Comparison of ENCODE assay signal across 7 mouse cellular contexts in genomic region chr17:24935666-24936065, GRCm38 (mm10). TPM values are rescaled to one million over a fixed set of nuclear protein-coding genes. Genes with fewer than 3 reads are reported as not detected.
DNase-seq lines count a peak whose midpoint lies in the region; ATAC-seq and TF ChIP-seq lines count a peak whose summit lies in the region.

No protein-coding gene starts in this region.

- no peaks in the 10 kb centered on the region for H3K27me3 ChIP-seq in lung, postnatal 0 days (replicated peaks; ENCODE audit: insufficient read depth, low read length)
- no peaks in the 10 kb centered on the region for H3K27me3 ChIP-seq in forebrain, embryonic 10.5 days (ENCODE audit: poor library complexity, severe bottlenecking)
- H3K27me3 ChIP-seq in limb, embryonic 13.5 days: no peaks in the 10 kb centered on the region
- no peaks in the 10 kb centered on the region for H3K27me3 ChIP-seq in stomach, embryonic 15.5 days (replicated peaks)

- ATAC-seq in lung, postnatal 0 days: no peak
- no peak for ATAC-seq in limb, embryonic 13.5 days (ENCODE audit: low FRiP score, low read depth)
- no peak for ATAC-seq in stomach, embryonic 15.5 days (ENCODE audit: insufficient read depth, low FRiP score, low read depth)

- H3K27ac ChIP-seq in lung, postnatal 0 days (ENCODE audit: low read length): no peak overlapping the region
- H3K27ac ChIP-seq in forebrain, embryonic 10.5 days: no peak overlapping the region
- H3K27ac ChIP-seq in limb, embryonic 13.5 days: no peak overlapping the region
- no peak overlapping the region for H3K27ac ChIP-seq in stomach, embryonic 15.5 days

- no peaks in the 10 kb centered on the region for H3K9me3 ChIP-seq in lung, postnatal 0 days (ENCODE audit: low read length)
- H3K9me3 ChIP-seq in forebrain, embryonic 10.5 days: no peaks in the 10 kb centered on the region
- no peaks in the 10 kb centered on the region for H3K9me3 ChIP-seq in limb, embryonic 13.5 days
- H3K9me3 ChIP-seq in stomach, embryonic 15.5 days: no peaks in the 10 kb centered on the region

- peaks cover 9% of the 10 kb centered on the region for H3K4me1 ChIP-seq in lung, postnatal 0 days (ENCODE audit: insufficient read depth, low read depth, low read length)
- peaks cover 21% of the 10 kb centered on the region for H3K4me1 ChIP-seq in forebrain, embryonic 10.5 days
- peaks cover 28% of the 10 kb centered on the region for H3K4me1 ChIP-seq in limb, embryonic 13.5 days
- peaks cover 15% of the 10 kb centered on the region for H3K4me1 ChIP-seq in stomach, embryonic 15.5 days

- no peak for TF ChIP-seq CTCF in lung, postnatal 0 days (IDR thresholded peaks at IDR 0.05)

- H3K9ac ChIP-seq in lung, postnatal 0 days (replicated peaks; ENCODE audit: low read depth): peak overlapping the region; percentile 79
- H3K9ac ChIP-seq in limb, embryonic 13.5 days: peak overlapping the region; percentile 92
- peak overlapping the region; percentile 7; the same call in 1 of the 2 replicates for H3K9ac ChIP-seq in stomach, embryonic 15.5 days

- H3K4me3 ChIP-seq in lung, postnatal 0 days (ENCODE audit: low read depth, low read length): peak overlapping the region; percentile 68
- peak overlapping the region; percentile 96 for H3K4me3 ChIP-seq in forebrain, embryonic 10.5 days
- peak overlapping the region; percentile 97 for H3K4me3 ChIP-seq in limb, embryonic 13.5 days
- H3K4me3 ChIP-seq in stomach, embryonic 15.5 days (replicated peaks): peak overlapping the region; percentile 68

- no peak for TF ChIP-seq EP300 in lung, postnatal 0 days (IDR thresholded peaks at IDR 0.05)

- DNase-seq in lung, postnatal 0 days (ENCODE audit: low spot score): no peak
- DNase-seq in lung, postnatal 25 days (ENCODE audit: low spot score): no peak
- DNase-seq in forebrain, embryonic 10.5 days (ENCODE audit: extremely low spot score, low spot score): no peak
- DNase-seq in thymus, postnatal 10 days (ENCODE audit: low spot score in 2 of 2): no peak
- no peak for DNase-seq in urinary bladder, adult 18-20 months (ENCODE audit: low spot score in 2 of 2)

- no peaks in the 10 kb centered on the region for H3K36me3 ChIP-seq in lung, postnatal 0 days (ENCODE audit: insufficient read depth, low read length)
- peaks cover 31% of the 10 kb centered on the region for H3K36me3 ChIP-seq in forebrain, embryonic 10.5 days (replicated peaks)
- peaks cover 24% of the 10 kb centered on the region for H3K36me3 ChIP-seq in limb, embryonic 13.5 days
- no peaks in the 10 kb centered on the region for H3K36me3 ChIP-seq in stomach, embryonic 15.5 days

- H3K4me2 ChIP-seq in lung, postnatal 0 days (replicated peaks; ENCODE audit: low read depth, low read length): peak overlapping the region; percentile 82
- H3K4me2 ChIP-seq in limb, embryonic 13.5 days (replicated peaks): peak overlapping the region; percentile 77
- peak overlapping the region; percentile 83 for H3K4me2 ChIP-seq in stomach, embryonic 15.5 days

RNA-seq across cellular contexts. Expression of gene Mapk8ip3, which starts 1.1 kb away (rescaled TPM):
- polyA plus RNA-seq in lung, postnatal 0 days (2015; fragmentation: Nextera tagmentation; extraction: Ambion mirVana): 9.7 and 11.1 TPM in 2 replicates
- 36.2 and 37.3 TPM in 2 replicates for polyA plus RNA-seq in forebrain, embryonic 10.5 days (2016; fragmentation: Nextera tagmentation; extraction: Ambion mirVana)
- 42.7 and 45.2 TPM in 2 replicates for polyA plus RNA-seq in limb, embryonic 13.5 days (2015; fragmentation: Nextera tagmentation; extraction: Ambion mirVana)
- polyA plus RNA-seq in stomach, embryonic 15.5 days (2015; fragmentation: Nextera tagmentation; extraction: Ambion mirVana): 29.2 and 31.3 TPM in 2 replicates

RNA-seq across cellular contexts. Expression of gene Jpt2, which starts 24.8 kb away (rescaled TPM):
- polyA plus RNA-seq in lung, postnatal 0 days (2015; fragmentation: Nextera tagmentation; extraction: Ambion mirVana): 21.9 and 27.1 TPM in 2 replicates
- 502 and 521 TPM in 2 replicates for polyA plus RNA-seq in forebrain, embryonic 10.5 days (2016; fragmentation: Nextera tagmentation; extraction: Ambion mirVana)
- polyA plus RNA-seq in limb, embryonic 13.5 days (2015; fragmentation: Nextera tagmentation; extraction: Ambion mirVana): 224 and 236 TPM in 2 replicates
- polyA plus RNA-seq in stomach, embryonic 15.5 days (2015; fragmentation: Nextera tagmentation; extraction: Ambion mirVana): 183 and 204 TPM in 2 replicates

RNA-seq across cellular contexts. Expression of gene Nme3, which starts 39.4 kb away (rescaled TPM):
- polyA plus RNA-seq in lung, postnatal 0 days (2015; fragmentation: Nextera tagmentation; extraction: Ambion mirVana): 44.3 and 44.7 TPM in 2 replicates
- polyA plus RNA-seq in forebrain, embryonic 10.5 days (2016; fragmentation: Nextera tagmentation; extraction: Ambion mirVana): 50.1 and 51.8 TPM in 2 replicates
- 35.5 and 38.2 TPM in 2 replicates for polyA plus RNA-seq in limb, embryonic 13.5 days (2015; fragmentation: Nextera tagmentation; extraction: Ambion mirVana)
- 77.5 and 79.8 TPM in 2 replicates for polyA plus RNA-seq in stomach, embryonic 15.5 days (2015; fragmentation: Nextera tagmentation; extraction: Ambion mirVana)

RNA-seq across cellular contexts. Expression of gene Mrps34, which starts 40.8 kb away (rescaled TPM):
- 81.6 and 90.7 TPM in 2 replicates for polyA plus RNA-seq in lung, postnatal 0 days (2015; fragmentation: Nextera tagmentation; extraction: Ambion mirVana)
- 100 and 103 TPM in 2 replicates for polyA plus RNA-seq in forebrain, embryonic 10.5 days (2016; fragmentation: Nextera tagmentation; extraction: Ambion mirVana)
- polyA plus RNA-seq in limb, embryonic 13.5 days (2015; fragmentation: Nextera tagmentation; extraction: Ambion mirVana): 80.4 and 83.3 TPM in 2 replicates
- 102 and 112 TPM in 2 replicates for polyA plus RNA-seq in stomach, embryonic 15.5 days (2015; fragmentation: Nextera tagmentation; extraction: Ambion mirVana)

RNA-seq across cellular contexts. Expression of gene Eme2, which starts 40.8 kb away (rescaled TPM):
- 17.3 and 17.5 TPM in 2 replicates for polyA plus RNA-seq in lung, postnatal 0 days (2015; fragmentation: Nextera tagmentation; extraction: Ambion mirVana)
- polyA plus RNA-seq in forebrain, embryonic 10.5 days (2016; fragmentation: Nextera tagmentation; extraction: Ambion mirVana): 30.3 and 30.4 TPM in 2 replicates
- polyA plus RNA-seq in limb, embryonic 13.5 days (2015; fragmentation: Nextera tagmentation; extraction: Ambion mirVana): 33.9 and 35.6 TPM in 2 replicates
- 26.3 and 29.3 TPM in 2 replicates for polyA plus RNA-seq in stomach, embryonic 15.5 days (2015; fragmentation: Nextera tagmentation; extraction: Ambion mirVana)

Comparison
In these comparisons a context has a peak if more than half of its experiments do, and no peak if none do; other contexts are left out.
1. H3K9ac ChIP-seq: peak in every context shown above with its lines; median percentile 92 in limb, embryonic 13.5 days; 79 in lung, postnatal 0 days; 7 in stomach, embryonic 15.5 days.